Mouse (Mus musculus) hindbrain, embryonic 14.5 days (tissue): ENCODE data around the gene Tshr. TPM values are rescaled to one million over a fixed set of nuclear protein-coding genes. Genes with fewer than 3 reads are reported as not detected.
"Not testable (repeated sequence)": the region's sequence is repeated elsewhere in the genome, so short reads cannot be mapped to it uniquely, and the experiment has no call there.

Experiments used
- ATAC-seq: fragments of 200-750 bp; cut with Nextera tagmentation; 2 replicates; pipeline ENCODE4 v1.8.0; 2017; ENCODE audit warnings: moderate number of reproducible peaks, mild to moderate bottlenecking, moderate TSS enrichment, moderate library complexity; ENCODE audit not compliant: low FRiP score
- DNase-seq: peaks from one replicate; pipeline ENCODE4 v3.0.0-alpha.2; 2015; ENCODE audit warnings: low spot score
- H3K27ac ChIP-seq: fragments of 300-500 bp; sonication (generic); 2 replicates; pipeline ENCODE4 v1.5.1; 2014; ENCODE audit warnings: mild to moderate bottlenecking, moderate library complexity
- H3K27me3 ChIP-seq: fragments of 300-500 bp; sonication (generic); 2 replicates; pipeline ENCODE4 v1.6.1; 2014; ENCODE audit warnings: mild to moderate bottlenecking, low read length, mixed read lengths; ENCODE audit not compliant: control insufficient read depth, insufficient read depth
- H3K36me3 ChIP-seq: fragments of 300-500 bp; sonication (generic); replicated peaks from 2 replicates; pipeline ENCODE4 v1.6.1; 2014; ENCODE audit not compliant: control insufficient read depth, insufficient read depth
- H3K4me1 ChIP-seq: fragments of 300-500 bp; sonication (generic); replicated peaks from 2 replicates; pipeline ENCODE4 v1.6.1; 2014; ENCODE audit warnings: antibody characterized with exemption, low read length, mixed read lengths; ENCODE audit not compliant: control insufficient read depth, insufficient read depth
- H3K4me2 ChIP-seq: fragments of 300-500 bp; sonication (generic); replicated peaks from 2 replicates; pipeline ENCODE4 v1.6.1; 2014; ENCODE audit warnings: mild to moderate bottlenecking, moderate library complexity
- H3K4me3 ChIP-seq: fragments of 300-500 bp; sonication (generic); replicated peaks from 2 replicates; pipeline ENCODE4 v1.5.1; 2014; ENCODE audit warnings: mild to moderate bottlenecking, low read length
- H3K9ac ChIP-seq: fragments of 300-500 bp; sonication (generic); 2 replicates; pipeline ENCODE4 v1.6.1; 2014
- H3K9me3 ChIP-seq: fragments of 300-500 bp; sonication (generic); 2 replicates; pipeline ENCODE4 v1.6.1; 2016; ENCODE audit warnings: low read length; ENCODE audit not compliant: control insufficient read depth
- WGBS: fragments of 180-500 bp; shearing (Covaris S2); extraction: QIAGEN DNeasy Blood & Tissue Kit; methylation state at CpG from one replicate; pipeline ENCODE4 v1.1.7; 2014; 5-methylcytosine and 5-hydroxymethylcytosine counted together
- polyA plus RNA-seq: library from polyadenylated mRNA; unstranded; fragments of >200 nt; fragmentation: Nextera tagmentation; extraction: Ambion mirVana; gene quantifications from 2 replicates; pipeline ENCODE4 v1.2.1, GENCODE M21; 2014

Gene Tshr
- polyA plus RNA-seq, 1 experiment from 2014 or later: 0.88 TPM

- ATAC-seq: no peak
- Histone ChIP-seq H3K4me1 (peaks cover 26% of the 10 kb centered on the region), H3K27ac (no peak overlapping the region), H3K9me3 (no peaks in the 10 kb centered on the region), H3K36me3 (peaks cover 81% of the 10 kb centered on the region), H3K4me2 (no peak overlapping the region), H3K9ac (no peak overlapping the region), H3K4me3 (no peak overlapping the region), H3K27me3 (no peaks in the 10 kb centered on the region)
- no peak for DNase-seq
- WGBS: 95% methylated on average over 6 of the region's 6 CpGs
Measured at GRCm38 (mm10) chr12:91581204-91582070, 197.1 kb downstream of the Tshr start.

- Histone ChIP-seq H3K4me2 (peak overlapping the region; percentile 31; the same call in 1 of the 2 replicates), H3K4me3 (no peak overlapping the region), H3K27me3 (no peaks in the 10 kb centered on the region), H3K9ac (0 out of 2 replicates have a peak overlapping the region, but pooled peaks have one; percentile 16), H3K27ac (no peak overlapping the region), H3K9me3 (no peaks in the 10 kb centered on the region), H3K36me3 (peaks cover 70% of the 10 kb centered on the region), H3K4me1 (peaks cover 35% of the 10 kb centered on the region)
- WGBS: 58% methylated on average over 6 of the region's 6 CpGs
- ATAC-seq (no peak), DNase-seq (no peak)
Measured at GRCm38 (mm10) chr12:91582362-91583002, 198.1 kb downstream of the Tshr start.

- Histone ChIP-seq H3K4me3 (no peak overlapping the region), H3K9ac (peak overlapping the region; percentile 28; the same call in 1 of the 2 replicates), H3K27me3 (no peaks in the 10 kb centered on the region), H3K9me3 (no peaks in the 10 kb centered on the region), H3K4me2 (peak overlapping the region; percentile 31), H3K27ac (no peak overlapping the region), H3K4me1 (peaks cover 35% of the 10 kb centered on the region), H3K36me3 (peaks cover 63% of the 10 kb centered on the region)
- ATAC-seq (no peak), DNase-seq (no peak)
- WGBS: 42% methylated on average over 6 of the region's 6 CpGs
Measured at GRCm38 (mm10) chr12:91583409-91583808, 199.0 kb downstream of the Tshr start.

GRCm38 (mm10) chr12:91585206-91585605 lies 200.8 kb downstream of the Tshr start:
- no peak overlapping the region for H3K27ac ChIP-seq
- H3K27me3 ChIP-seq: no peaks in the 10 kb centered on the region
- WGBS: 97% methylated on average over 3 of the region's 3 CpGs
- peaks cover 35% of the 10 kb centered on the region for H3K4me1 ChIP-seq
- no peaks in the 10 kb centered on the region for H3K9me3 ChIP-seq
- H3K9ac ChIP-seq: no peak overlapping the region
- H3K4me2 ChIP-seq: no peak overlapping the region
- no peak for DNase-seq
- no peak overlapping the region for H3K4me3 ChIP-seq
- peaks cover 55% of the 10 kb centered on the region for H3K36me3 ChIP-seq
- no peak for ATAC-seq

GRCm38 (mm10) chr12:91585815-91586214 lies 201.5 kb downstream of the Tshr start:
- peaks cover 38% of the 10 kb centered on the region for H3K4me1 ChIP-seq
- H3K27ac ChIP-seq, ATAC-seq, H3K9me3 ChIP-seq, H3K4me2 ChIP-seq, DNase-seq, H3K4me3 ChIP-seq, H3K9ac ChIP-seq, H3K27me3 ChIP-seq: not testable (repeated sequence)
- WGBS: 96% methylated on average over 4 of the region's 4 CpGs
- peaks cover 49% of the 10 kb centered on the region for H3K36me3 ChIP-seq

- no peaks in the 10 kb centered on the region for H3K9me3 ChIP-seq
- no peaks in the 10 kb centered on the region for H3K27me3 ChIP-seq
- H3K4me1 ChIP-seq: peaks cover 42% of the 10 kb centered on the region
- H3K36me3 ChIP-seq: peaks cover 36% of the 10 kb centered on the region
- ATAC-seq (no peak), DNase-seq (no peak)
- H3K4me3 ChIP-seq: peak overlapping the region; percentile 95
- 36% methylated on average over 3 of the region's 3 CpGs for WGBS
- H3K27ac ChIP-seq: peak overlapping the region; percentile 100; the same call in 1 of the 2 replicates
- H3K9ac ChIP-seq: peak overlapping the region; percentile 100
- peak overlapping the region; percentile 60 for H3K4me2 ChIP-seq
Measured at GRCm38 (mm10) chr12:91587077-91587476, 202.7 kb downstream of the Tshr start.

- Histone ChIP-seq H3K4me3 (peak overlapping the region; percentile 95), H3K4me2 (peak overlapping the region; percentile 60), H3K27ac (peak overlapping the region; percentile 100), H3K4me1 (peaks cover 39% of the 10 kb centered on the region), H3K9ac (peak overlapping the region; percentile 100), H3K9me3 (no peaks in the 10 kb centered on the region), H3K27me3 (no peaks in the 10 kb centered on the region), H3K36me3 (peaks cover 31% of the 10 kb centered on the region)
- WGBS: 8% methylated on average over 5 of the region's 5 CpGs
- DNase-seq: peak; percentile 61
- ATAC-seq: no peak
Measured at GRCm38 (mm10) chr12:91587491-91588033, 203.2 kb downstream of the Tshr start.

GRCm38 (mm10) chr12:91588176-91588669 lies 203.9 kb downstream of the Tshr start:
- peaks cover 25% of the 10 kb centered on the region for H3K36me3 ChIP-seq
- no peaks in the 10 kb centered on the region for H3K27me3 ChIP-seq
- peak overlapping the region; percentile 95 for H3K4me3 ChIP-seq
- peaks cover 32% of the 10 kb centered on the region for H3K4me1 ChIP-seq
- ATAC-seq (peak; percentile 92), DNase-seq (peak; percentile 94)
- peak overlapping the region; percentile 100 for H3K27ac ChIP-seq
- H3K9me3 ChIP-seq: no peaks in the 10 kb centered on the region
- 0% methylated on average over 32 of the region's 32 CpGs for WGBS
- H3K4me2 ChIP-seq: peak overlapping the region; percentile 60
- H3K9ac ChIP-seq: peak overlapping the region; percentile 100
